Mouse (Mus musculus): ENCODE results near the gene Macrod1. TPM values are rescaled to one million over a fixed set of nuclear protein-coding genes. Genes with fewer than 3 reads are reported as not detected.

The Macrod1 gene
- polyA plus RNA-seq, 1 experiment from 2014 or later: 14.0 TPM

DNA sequence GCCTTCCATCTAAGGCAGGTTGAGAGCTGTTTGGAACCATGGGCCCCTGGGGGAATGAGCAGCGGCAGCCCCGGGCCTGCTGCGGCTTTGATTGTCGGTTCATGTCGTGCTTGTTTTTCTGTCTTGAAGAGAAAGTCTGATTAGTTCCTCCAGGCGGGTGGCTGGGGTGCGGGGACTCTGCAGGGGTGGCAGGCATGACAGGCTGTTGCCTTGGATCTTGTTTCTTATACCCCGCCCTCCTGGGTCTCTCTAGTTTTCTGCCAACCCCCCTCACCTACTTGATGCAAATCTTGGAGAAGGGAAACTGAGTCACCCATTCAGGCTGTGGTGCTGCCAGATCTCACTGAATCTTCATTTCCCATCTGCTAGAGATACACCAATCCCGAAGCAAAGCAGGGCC, 31.9 kb downstream of the Macrod1 start:
- Histone ChIP-seq H3K27me3 (ENCODE audit: control insufficient read depth, insufficient read depth, low read length) (no peaks in the 10 kb centered on the region; the same call in 1 of the 2 replicates), H3K27ac (ENCODE audit: low read length) (no peak overlapping the region), H3K4me1 (ENCODE audit: control insufficient read depth, insufficient read depth, low read length) (peaks cover 12% of the 10 kb centered on the region; the same call in 1 of the 2 replicates), H3K4me3 (replicated peaks; ENCODE audit: low read length) (no peak overlapping the region), H3K9me3 (replicated peaks; ENCODE audit: control insufficient read depth, low read length) (no peaks in the 10 kb centered on the region), H3K9ac (ENCODE audit: low read length) (no peak overlapping the region), H3K36me3 (ENCODE audit: control insufficient read depth, insufficient read depth, low read length) (no peaks in the 10 kb centered on the region), H3K4me2 (ENCODE audit: low read depth, low read length) (no peak overlapping the region)
- 35% methylated on average over 9 of the region's 9 CpGs for WGBS
- ATAC-seq (ENCODE audit: insufficient read depth, low FRiP score): no peak

GRCm38 (mm10) chr19:7089050-7089449, 32.4 kb downstream of the Macrod1 start:
- Histone ChIP-seq H3K27ac (ENCODE audit: low read length) (no peak overlapping the region), H3K27me3 (ENCODE audit: control insufficient read depth, insufficient read depth, low read length) (no peaks in the 10 kb centered on the region; the same call in 1 of the 2 replicates), H3K4me2 (ENCODE audit: low read depth, low read length) (no peak overlapping the region), H3K4me3 (replicated peaks; ENCODE audit: low read length) (no peak overlapping the region), H3K9ac (ENCODE audit: low read length) (no peak overlapping the region), H3K4me1 (ENCODE audit: control insufficient read depth, insufficient read depth, low read length) (peaks cover 10% of the 10 kb centered on the region; the same call in 1 of the 2 replicates), H3K9me3 (replicated peaks; ENCODE audit: control insufficient read depth, low read length) (no peaks in the 10 kb centered on the region), H3K36me3 (ENCODE audit: control insufficient read depth, insufficient read depth, low read length) (no peaks in the 10 kb centered on the region)
- 77% methylated on average over 5 of the region's 5 CpGs for WGBS
- ATAC-seq (ENCODE audit: insufficient read depth, low FRiP score): no peak

- no peak for ATAC-seq (ENCODE audit: insufficient read depth, low FRiP score)
- Histone ChIP-seq H3K4me1 (ENCODE audit: control insufficient read depth, insufficient read depth, low read length) (peaks cover 8% of the 10 kb centered on the region; the same call in 1 of the 2 replicates), H3K9ac (ENCODE audit: low read length) (no peak overlapping the region), H3K36me3 (ENCODE audit: control insufficient read depth, insufficient read depth, low read length) (no peaks in the 10 kb centered on the region), H3K4me2 (ENCODE audit: low read depth, low read length) (no peak overlapping the region), H3K27me3 (ENCODE audit: control insufficient read depth, insufficient read depth, low read length) (no peaks in the 10 kb centered on the region; the same call in 1 of the 2 replicates), H3K27ac (ENCODE audit: low read length) (no peak overlapping the region), H3K4me3 (replicated peaks; ENCODE audit: low read length) (no peak overlapping the region), H3K9me3 (replicated peaks; ENCODE audit: control insufficient read depth, low read length) (no peaks in the 10 kb centered on the region)
- WGBS: 66% methylated on average over 7 of the region's 7 CpGs
Measured at GRCm38 (mm10) chr19:7089842-7090251, 33.2 kb downstream of the Macrod1 start.

- ATAC-seq (ENCODE audit: insufficient read depth, low FRiP score): no peak
- Histone ChIP-seq H3K9ac (ENCODE audit: low read length) (no peak overlapping the region), H3K4me1 (ENCODE audit: control insufficient read depth, insufficient read depth, low read length) (peaks cover 6% of the 10 kb centered on the region; the same call in 1 of the 2 replicates), H3K27ac (ENCODE audit: low read length) (no peak overlapping the region), H3K9me3 (replicated peaks; ENCODE audit: control insufficient read depth, low read length) (no peaks in the 10 kb centered on the region), H3K27me3 (ENCODE audit: control insufficient read depth, insufficient read depth, low read length) (no peaks in the 10 kb centered on the region; the same call in 1 of the 2 replicates), H3K36me3 (ENCODE audit: control insufficient read depth, insufficient read depth, low read length) (no peaks in the 10 kb centered on the region), H3K4me2 (ENCODE audit: low read depth, low read length) (no peak overlapping the region), H3K4me3 (replicated peaks; ENCODE audit: low read length) (no peak overlapping the region)
- 41% methylated on average over 10 of the region's 10 CpGs for WGBS
Measured at GRCm38 (mm10) chr19:7090369-7091064, 33.9 kb downstream of the Macrod1 start.

DNA sequence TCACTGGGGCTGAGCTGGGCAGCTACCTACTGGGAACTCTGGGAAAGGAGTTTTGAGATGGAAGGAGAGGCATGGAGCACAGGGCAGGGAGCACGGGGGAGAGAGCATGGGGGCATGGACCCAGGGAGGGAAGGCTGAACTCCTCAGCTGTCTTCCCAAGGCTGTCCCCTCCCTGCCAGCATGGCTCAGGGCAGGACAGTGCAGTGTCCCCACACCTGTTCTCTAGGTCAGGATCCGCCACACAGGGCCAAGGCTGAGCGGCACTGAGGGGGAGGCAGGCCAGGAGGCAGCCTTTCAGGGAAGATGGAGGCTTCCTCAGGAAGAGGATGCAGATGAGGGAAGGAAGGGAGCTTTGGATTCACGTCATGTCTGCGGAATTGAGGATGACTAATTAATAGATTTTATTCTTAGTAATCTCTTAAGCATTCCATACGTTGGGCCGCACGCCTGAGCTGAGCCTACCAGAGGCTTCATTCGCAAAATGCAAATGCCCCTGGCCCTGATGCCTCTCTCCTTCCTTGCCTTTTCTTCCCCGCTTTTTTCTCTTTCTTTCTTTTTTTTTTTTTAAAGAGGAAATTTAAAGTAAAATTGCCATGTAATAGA, 34.9 kb downstream of the Macrod1 start:
- Histone ChIP-seq H3K4me3 (replicated peaks; ENCODE audit: low read length) (no peak overlapping the region), H3K36me3 (ENCODE audit: control insufficient read depth, insufficient read depth, low read length) (no peaks in the 10 kb centered on the region), H3K4me1 (ENCODE audit: control insufficient read depth, insufficient read depth, low read length) (peaks cover 13% of the 10 kb centered on the region; the same call in 1 of the 2 replicates), H3K9me3 (replicated peaks; ENCODE audit: control insufficient read depth, low read length) (no peaks in the 10 kb centered on the region), H3K9ac (ENCODE audit: low read length) (peak overlapping the region; percentile 21; the same call in 1 of the 2 replicates), H3K4me2 (ENCODE audit: low read depth, low read length) (no peak overlapping the region), H3K27ac (ENCODE audit: low read length) (no peak overlapping the region), H3K27me3 (ENCODE audit: control insufficient read depth, insufficient read depth, low read length) (peaks cover 5% of the 10 kb centered on the region)
- no peak for ATAC-seq (ENCODE audit: insufficient read depth, low FRiP score)
- 73% methylated on average over 10 of the region's 10 CpGs for WGBS

- H3K27ac ChIP-seq (ENCODE audit: low read length): no peak overlapping the region
- no peak overlapping the region for H3K4me3 ChIP-seq (replicated peaks; ENCODE audit: low read length)
- H3K4me2 ChIP-seq (ENCODE audit: low read depth, low read length): no peak overlapping the region
- no peaks in the 10 kb centered on the region for H3K36me3 ChIP-seq (ENCODE audit: control insufficient read depth, insufficient read depth, low read length)
- H3K9me3 ChIP-seq (replicated peaks; ENCODE audit: control insufficient read depth, low read length): no peaks in the 10 kb centered on the region
- peaks cover 14% of the 10 kb centered on the region; the same call in 1 of the 2 replicates for H3K4me1 ChIP-seq (ENCODE audit: control insufficient read depth, insufficient read depth, low read length)
- H3K27me3 ChIP-seq (ENCODE audit: control insufficient read depth, insufficient read depth, low read length): peaks cover 11% of the 10 kb centered on the region
- H3K9ac ChIP-seq (ENCODE audit: low read length): no peak overlapping the region
- no peak for ATAC-seq (ENCODE audit: insufficient read depth, low FRiP score)
- 76% methylated on average over 5 of the region's 5 CpGs for WGBS
Measured at GRCm38 (mm10) chr19:7092756-7093155, 36.1 kb downstream of the Macrod1 start.

GRCm38 (mm10) chr19:7099620-7100155, 43.1 kb downstream of the Macrod1 start:
- Histone ChIP-seq H3K9ac (ENCODE audit: low read length) (no peak overlapping the region), H3K27ac (ENCODE audit: low read length) (no peak overlapping the region), H3K27me3 (ENCODE audit: control insufficient read depth, insufficient read depth, low read length) (peaks cover 11% of the 10 kb centered on the region), H3K4me2 (ENCODE audit: low read depth, low read length) (no peak overlapping the region), H3K4me1 (ENCODE audit: control insufficient read depth, insufficient read depth, low read length) (peaks cover 23% of the 10 kb centered on the region; the same call in 1 of the 2 replicates), H3K4me3 (replicated peaks; ENCODE audit: low read length) (no peak overlapping the region), H3K9me3 (replicated peaks; ENCODE audit: control insufficient read depth, low read length) (no peaks in the 10 kb centered on the region), H3K36me3 (ENCODE audit: control insufficient read depth, insufficient read depth, low read length) (no peaks in the 10 kb centered on the region)
- no peak for ATAC-seq (ENCODE audit: insufficient read depth, low FRiP score)
- 75% methylated on average over 3 of the region's 3 CpGs for WGBS

DNA sequence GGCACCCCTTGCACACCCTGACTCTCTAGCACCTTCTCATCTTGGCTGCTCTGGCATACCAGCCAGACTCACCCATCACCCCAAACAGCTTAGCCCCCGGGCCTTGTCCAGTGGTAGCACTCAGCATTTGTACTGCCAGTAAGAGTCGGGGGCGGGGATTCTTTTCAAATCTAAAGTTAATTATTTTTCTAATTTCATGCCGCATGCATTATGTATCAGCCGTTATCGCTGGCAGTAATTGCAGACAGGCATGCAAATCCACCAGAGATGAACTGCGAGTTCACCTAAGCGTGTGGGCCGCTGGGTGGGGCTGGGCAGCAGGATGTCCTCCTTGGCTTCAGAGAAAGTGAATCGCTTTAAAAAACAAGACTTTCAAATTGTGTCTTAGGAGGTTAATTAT, 45.4 kb downstream of the Macrod1 start:
- no peak for ATAC-seq (ENCODE audit: insufficient read depth, low FRiP score)
- Histone ChIP-seq H3K36me3 (ENCODE audit: control insufficient read depth, insufficient read depth, low read length) (no peaks in the 10 kb centered on the region), H3K4me2 (ENCODE audit: low read depth, low read length) (no peak overlapping the region), H3K27ac (ENCODE audit: low read length) (no peak overlapping the region), H3K4me1 (ENCODE audit: control insufficient read depth, insufficient read depth, low read length) (peaks cover 15% of the 10 kb centered on the region; the same call in 1 of the 2 replicates), H3K27me3 (ENCODE audit: control insufficient read depth, insufficient read depth, low read length) (peaks cover under 1% of the 10 kb centered on the region; the same call in 1 of the 2 replicates), H3K9me3 (replicated peaks; ENCODE audit: control insufficient read depth, low read length) (no peaks in the 10 kb centered on the region), H3K4me3 (replicated peaks; ENCODE audit: low read length) (no peak overlapping the region), H3K9ac (ENCODE audit: low read length) (no peak overlapping the region)
- WGBS: 86% methylated on average over 10 of the region's 10 CpGs
